Mouse (Mus musculus) bone marrow macrophage, adult 2 months (primary cell): ENCODE measurements around the gene Cant1.

Experiments
- CTCF ChIP-seq: IDR thresholded peaks from 2 replicates; pipeline ENCODE4 v1.5.1; 2012; ENCODE audit warnings: low read depth, mild to moderate bottlenecking, low read length, moderate library complexity
- POLR2A ChIP-seq: IDR thresholded peaks from 2 replicates; pipeline ENCODE4 v1.6.1; 2012; ENCODE audit warnings: mild to moderate bottlenecking, low read depth, low read length, borderline replicate concordance

- TF ChIP-seq CTCF: no peak
- no peak for TF ChIP-seq POLR2A
Measured at GRCm38 (mm10) chr11:118424621-118425335, 5.9 kb upstream of the Cant1 start.
